Mouse (Mus musculus) forebrain, embryonic 15.5 days (tissue): ENCODE measurements around the gene Cr1l. TPM values are rescaled to one million over a fixed set of nuclear protein-coding genes. Genes with fewer than 3 reads are reported as not detected.

Experiments used
- ATAC-seq: fragments of 200-750 bp; cut with Nextera tagmentation; replicated peaks from 2 replicates; pipeline ENCODE4 v1.8.0; 2017; ENCODE audit warnings: mild to moderate bottlenecking, moderate TSS enrichment, moderate library complexity
- H3K27ac ChIP-seq: fragments of 300-500 bp; sonication (generic); replicated peaks from 2 replicates; pipeline ENCODE4 v1.5.1; 2015; ENCODE audit warnings: mild to moderate bottlenecking, inconsistent platforms
- H3K27me3 ChIP-seq: fragments of 300-500 bp; sonication (generic); 2 replicates; pipeline ENCODE4 v1.6.1; 2015; ENCODE audit warnings: inconsistent platforms
- H3K36me3 ChIP-seq: fragments of 300-500 bp; sonication (generic); 2 replicates; pipeline ENCODE4 v1.6.1; 2015; ENCODE audit warnings: mild to moderate bottlenecking, inconsistent platforms
- H3K4me1 ChIP-seq: fragments of 300-500 bp; sonication (generic); 2 replicates; pipeline ENCODE4 v1.6.1; 2015; ENCODE audit warnings: inconsistent platforms
- H3K4me2 ChIP-seq: fragments of 300-500 bp; sonication (generic); replicated peaks from 2 replicates; pipeline ENCODE4 v1.6.1; 2015; ENCODE audit warnings: mild to moderate bottlenecking, inconsistent platforms
- H3K4me3 ChIP-seq: fragments of 300-500 bp; sonication (generic); 2 replicates; pipeline ENCODE4 v1.5.1; 2015; ENCODE audit warnings: mild to moderate bottlenecking, inconsistent platforms
- H3K9ac ChIP-seq: fragments of 300-500 bp; sonication (generic); replicated peaks from 2 replicates; pipeline ENCODE4 v1.6.1; 2015; ENCODE audit warnings: mild to moderate bottlenecking, inconsistent platforms
- H3K9me3 ChIP-seq: fragments of 300-500 bp; sonication (generic); 2 replicates; pipeline ENCODE4 v1.6.1; 2016; ENCODE audit warnings: inconsistent platforms
- WGBS: fragments of 180-500 bp; shearing (Covaris S2); methylation state at CpG from one replicate; pipeline ENCODE4 v1.1.7; 2015; ENCODE audit warnings: mixed read lengths; 5-methylcytosine and 5-hydroxymethylcytosine counted together
- polyA plus RNA-seq: library from polyadenylated mRNA; unstranded; fragments of >200 nt; fragmentation: Nextera tagmentation; extraction: Ambion mirVana; gene quantifications from 2 replicates; pipeline ENCODE4 v1.2.1, GENCODE M21; 2015

Cr1l gene
- 46.4 and 48.3 TPM in 2 replicates for polyA plus RNA-seq

- peak; percentile 99 for ATAC-seq
- WGBS = under 1% methylated on average over 31 of the region's 31 CpGs
- Histone ChIP-seq H3K27ac (peak within 1 kb of the TSS; percentile 90), H3K4me3 (peak within 1 kb of the TSS; percentile 59), H3K4me2 (peak within 1 kb of the TSS; percentile 49), H3K36me3 (peaks cover 8% of the 10 kb centered on the region; the same call in 1 of the 2 replicates), H3K4me1 (peaks cover 17% of the 10 kb centered on the region), H3K27me3 (no peaks in the 10 kb centered on the region), H3K9ac (peak within 1 kb of the TSS; percentile 69), H3K9me3 (no peaks in the 10 kb centered on the region)
Measured at GRCm38 (mm10) chr1:195130953-195131674, at the start of gene Cr1l. Gene Cr1l (minus strand): TSS chr1:195131586.

GRCm38 (mm10) chr1:195175980-195176931, 44.9 kb upstream of the Cr1l start, which contains the start of gene Cr2:
Gene Cr2 (minus strand): TSS chr1:195176716.
- 8% methylated on average over 20 of the region's 20 CpGs for WGBS
- peak within 1 kb of the TSS; percentile 51 for H3K4me2 ChIP-seq
- no peaks in the 10 kb centered on the region for H3K27me3 ChIP-seq
- peak within 1 kb of the TSS; percentile 31 for H3K4me3 ChIP-seq
- H3K36me3 ChIP-seq = no peaks in the 10 kb centered on the region
- H3K9me3 ChIP-seq = no peaks in the 10 kb centered on the region
- 0 out of 2 replicates have a peak, but pooled peaks cover 3% of the 10 kb centered on the region for H3K4me1 ChIP-seq
- peak; percentile 100 for ATAC-seq
- H3K27ac ChIP-seq = no peak within 1 kb of the TSS
- no peak within 1 kb of the TSS for H3K9ac ChIP-seq

DNA sequence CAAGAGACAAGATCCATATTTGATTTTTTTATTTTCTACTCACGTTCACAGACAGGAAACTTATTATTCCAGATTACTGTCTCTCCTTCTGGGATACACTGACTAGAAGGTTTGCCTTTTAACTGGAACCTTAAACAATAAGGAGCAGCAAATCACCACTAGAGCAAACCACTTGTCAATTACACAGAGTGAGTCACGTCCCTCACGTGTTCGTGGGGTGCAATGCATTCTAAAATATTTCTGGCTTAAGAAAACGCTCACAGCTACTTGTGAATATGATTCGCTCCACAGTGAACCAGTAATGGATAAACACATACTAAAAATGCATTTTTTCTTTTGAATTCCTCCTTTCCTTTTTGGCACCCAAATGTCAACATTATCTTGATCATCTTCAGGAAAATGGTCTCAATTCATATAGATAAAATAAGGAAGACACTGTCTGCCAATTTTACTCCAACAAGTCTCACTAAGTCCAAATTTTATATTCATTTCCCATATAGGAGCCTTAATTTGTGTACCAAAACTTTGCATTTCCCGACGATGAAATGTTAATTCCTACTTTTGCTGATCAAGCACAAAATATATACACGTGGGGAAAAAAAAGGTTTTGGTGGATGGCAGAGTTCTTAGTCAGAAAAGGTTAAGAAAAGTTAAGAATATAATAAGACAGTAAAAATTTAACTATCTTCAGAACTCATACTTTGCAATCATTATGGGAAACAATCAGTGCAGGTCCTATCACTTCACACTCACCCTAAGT, 33.8 kb upstream of the Cr1l start:
- Histone ChIP-seq H3K27ac (no peak overlapping the region), H3K36me3 (no peaks in the 10 kb centered on the region), H3K9ac (no peak overlapping the region), H3K27me3 (no peaks in the 10 kb centered on the region), H3K9me3 (no peaks in the 10 kb centered on the region), H3K4me3 (no peak overlapping the region), H3K4me2 (no peak overlapping the region), H3K4me1 (no peaks in the 10 kb centered on the region)
- WGBS = 86% methylated on average over 9 of the region's 9 CpGs
- ATAC-seq = no peak

DNA sequence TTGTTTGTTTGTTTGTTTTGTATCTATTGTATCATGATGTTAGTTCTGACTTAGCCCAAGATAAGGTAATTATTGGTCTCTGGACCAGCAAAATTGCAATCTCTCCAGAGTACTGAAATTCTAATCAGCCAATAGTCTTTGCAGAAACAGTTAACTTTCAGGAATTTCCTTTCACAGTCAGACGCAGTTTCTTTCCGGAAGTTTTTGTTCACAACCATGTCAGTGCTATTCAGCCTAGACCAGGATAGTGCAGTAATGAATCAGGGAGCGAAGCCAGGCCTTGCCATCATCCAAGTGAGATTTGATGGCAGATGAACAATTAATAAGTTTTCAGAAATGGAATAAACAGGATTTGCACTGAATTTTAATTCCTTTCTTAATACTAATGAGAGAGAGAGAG, 684 bp upstream of the Cr1l start:
- H3K4me2 ChIP-seq = peak overlapping the region; percentile 49
- H3K4me1 ChIP-seq = peaks cover 17% of the 10 kb centered on the region
- peak overlapping the region; percentile 59; the same call in 1 of the 2 replicates for H3K4me3 ChIP-seq
- 51% methylated on average over 3 of the region's 3 CpGs for WGBS
- H3K27me3 ChIP-seq = no peaks in the 10 kb centered on the region
- no peak for ATAC-seq
- H3K36me3 ChIP-seq = peaks cover 8% of the 10 kb centered on the region; the same call in 1 of the 2 replicates
- no peaks in the 10 kb centered on the region for H3K9me3 ChIP-seq
- H3K27ac ChIP-seq = peak overlapping the region; percentile 90; the same call in 1 of the 2 replicates
- H3K9ac ChIP-seq = no peak overlapping the region

GRCm38 (mm10) chr1:195131675-195132015, 259 bp upstream of the Cr1l start:
- Histone ChIP-seq H3K27ac (peak overlapping the region; percentile 90), H3K4me2 (peak overlapping the region; percentile 49), H3K4me1 (peaks cover 17% of the 10 kb centered on the region), H3K9me3 (no peaks in the 10 kb centered on the region), H3K4me3 (peak overlapping the region; percentile 59), H3K27me3 (no peaks in the 10 kb centered on the region), H3K36me3 (peaks cover 8% of the 10 kb centered on the region; the same call in 1 of the 2 replicates), H3K9ac (peak overlapping the region; percentile 69)
- ATAC-seq = no peak
- WGBS = 25% methylated on average over 4 of the region's 4 CpGs

- peak; percentile 27; the same call in 1 of the 2 replicates for ATAC-seq
- Histone ChIP-seq H3K27ac (peak overlapping the region; percentile 90), H3K4me2 (peak overlapping the region; percentile 49), H3K9ac (peak overlapping the region; percentile 69), H3K4me1 (peaks cover 17% of the 10 kb centered on the region), H3K36me3 (peaks cover 8% of the 10 kb centered on the region; the same call in 1 of the 2 replicates), H3K27me3 (no peaks in the 10 kb centered on the region), H3K4me3 (peak overlapping the region; percentile 59), H3K9me3 (no peaks in the 10 kb centered on the region)
- 13% methylated on average over 2 of the region's 2 CpGs for WGBS
Measured at GRCm38 (mm10) chr1:195130479-195130878, 907 bp downstream of the Cr1l start.

DNA sequence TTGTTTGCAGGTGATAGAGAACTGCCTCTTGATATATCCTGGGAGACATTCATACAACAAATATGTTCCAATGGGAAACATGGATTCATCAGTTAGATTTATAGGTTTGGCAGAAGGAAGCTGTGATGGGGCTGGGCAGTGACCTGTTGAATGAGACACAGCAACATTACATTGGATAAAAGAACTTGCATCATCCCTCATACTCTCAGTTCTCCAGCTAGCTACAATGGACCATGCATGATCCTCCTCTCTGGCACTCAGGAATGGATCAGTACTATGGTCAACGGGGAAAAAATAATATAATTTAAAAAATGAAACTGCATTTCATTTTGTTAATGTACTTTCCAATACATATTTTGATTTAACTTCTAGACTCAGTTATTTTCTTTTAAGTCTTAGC, 1.5 kb downstream of the Cr1l start:
- Histone ChIP-seq H3K4me1 (peaks cover 17% of the 10 kb centered on the region), H3K9ac (no peak overlapping the region), H3K27ac (no peak overlapping the region), H3K36me3 (peaks cover 8% of the 10 kb centered on the region; the same call in 1 of the 2 replicates), H3K9me3 (no peaks in the 10 kb centered on the region), H3K4me3 (no peak overlapping the region), H3K4me2 (no peak overlapping the region), H3K27me3 (no peaks in the 10 kb centered on the region)
- WGBS = 67% methylated on average over 1 of the region's 1 CpGs
- ATAC-seq = no peak

DNA sequence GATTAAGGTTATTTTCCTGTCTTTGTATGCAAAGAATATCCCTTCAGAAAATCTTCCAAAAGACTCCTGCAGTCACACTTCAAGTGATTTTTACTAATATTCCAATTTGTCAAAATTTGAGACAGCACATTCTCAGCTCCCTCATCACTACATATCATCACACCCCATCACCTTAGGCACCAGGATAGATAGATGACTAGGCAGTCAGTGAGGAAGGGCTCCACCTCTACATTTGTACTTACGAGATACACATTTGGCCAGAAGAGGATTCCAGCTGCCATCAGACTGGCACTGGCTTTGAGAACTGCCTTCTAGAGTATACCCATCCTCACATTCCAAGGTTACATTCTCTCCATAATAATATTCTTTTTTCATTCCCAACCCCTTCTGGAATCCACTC, 17.0 kb downstream of the Cr1l start:
- Histone ChIP-seq H3K27me3 (no peaks in the 10 kb centered on the region), H3K36me3 (peaks cover 25% of the 10 kb centered on the region), H3K4me1 (no peaks in the 10 kb centered on the region), H3K4me3 (no peak overlapping the region), H3K9me3 (no peaks in the 10 kb centered on the region), H3K4me2 (no peak overlapping the region), H3K9ac (no peak overlapping the region), H3K27ac (no peak overlapping the region)
- ATAC-seq = no peak
- WGBS = 92% methylated on average over 1 of the region's 1 CpGs

DNA sequence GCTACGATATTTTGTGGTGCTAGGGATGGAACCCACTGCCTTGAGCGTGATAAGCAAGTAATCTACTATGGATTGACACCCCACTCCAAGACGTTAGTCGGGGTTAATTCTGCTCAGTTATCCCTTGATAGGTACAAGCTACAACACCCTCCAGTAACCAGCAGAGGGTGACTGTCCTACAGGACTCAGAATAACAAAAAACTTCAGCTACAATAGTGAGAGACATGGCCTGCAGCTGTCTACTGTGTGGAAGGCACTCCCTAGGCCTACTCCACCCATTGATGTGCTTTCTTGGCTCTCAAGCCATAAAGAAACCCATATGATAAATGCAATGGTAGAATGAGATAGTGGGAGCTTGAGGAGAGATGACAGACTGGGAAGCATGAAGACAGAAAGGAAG, 17.8 kb downstream of the Cr1l start:
- Histone ChIP-seq H3K9me3 (no peaks in the 10 kb centered on the region), H3K4me2 (no peak overlapping the region), H3K27ac (no peak overlapping the region), H3K4me1 (no peaks in the 10 kb centered on the region), H3K9ac (no peak overlapping the region), H3K27me3 (no peaks in the 10 kb centered on the region), H3K36me3 (peaks cover 28% of the 10 kb centered on the region), H3K4me3 (no peak overlapping the region)
- no peak for ATAC-seq
- 90% methylated on average over 4 of the region's 4 CpGs for WGBS

GRCm38 (mm10) chr1:195100693-195101092, 30.7 kb downstream of the Cr1l start:
- Histone ChIP-seq H3K36me3 (peaks cover 33% of the 10 kb centered on the region), H3K27ac (no peak overlapping the region), H3K9ac (no peak overlapping the region), H3K4me2 (no peak overlapping the region), H3K9me3 (no peaks in the 10 kb centered on the region), H3K4me3 (no peak overlapping the region), H3K4me1 (no peaks in the 10 kb centered on the region), H3K27me3 (no peaks in the 10 kb centered on the region)
- 96% methylated on average over 4 of the region's 4 CpGs for WGBS
- no peak for ATAC-seq

DNA sequence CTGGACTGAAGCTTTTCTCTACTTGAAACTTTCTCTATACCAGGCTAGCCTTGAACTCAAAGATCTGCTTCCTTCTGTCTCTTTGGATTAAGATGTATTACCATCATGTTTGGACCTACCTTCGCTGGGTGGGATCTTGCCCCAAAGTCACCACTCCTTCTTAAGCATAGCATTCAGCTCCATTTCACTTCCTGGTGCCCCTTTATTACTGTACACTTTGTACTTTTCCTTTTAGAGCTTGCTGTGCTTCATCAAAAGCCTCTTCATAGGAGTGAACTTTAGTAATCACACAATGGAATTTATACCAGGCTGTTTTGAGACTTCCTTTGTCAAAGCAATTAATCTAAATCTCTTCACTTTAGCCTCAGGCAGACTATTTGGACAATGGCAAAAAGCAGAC, 33.4 kb downstream of the Cr1l start:
- Histone ChIP-seq H3K4me1 (no peaks in the 10 kb centered on the region), H3K9ac (no peak overlapping the region), H3K36me3 (peaks cover 28% of the 10 kb centered on the region), H3K9me3 (no peaks in the 10 kb centered on the region), H3K27me3 (no peaks in the 10 kb centered on the region), H3K4me3 (no peak overlapping the region), H3K4me2 (no peak overlapping the region), H3K27ac (no peak overlapping the region)
- no peak for ATAC-seq
- 100% methylated on average over 1 of the region's 1 CpGs for WGBS
